Mouse (Mus musculus) mouse embryonic stem cell (cell line): ENCODE results near the gene Ptma.

Source experiments
- in situ Hi-C, 2 experiments: fragments of 300-500 bp; cut with MboI; formaldehyde crosslinking; loops; 1 replicate in 1 of 2; 3 replicates in 1 of 2; pipeline ENCODE4 v1.14.3; 2019 to 2020; ENCODE audit warnings: low sequenced_read_pairs in 2 of 2, low pct_unique_long_range_greater_than_20kb in 1 of 2, mixed read lengths in 1 of 2; ENCODE audit not compliant: unreplicated experiment in 1 of 2

Ptma gene

GRCm38 (mm10) chr1:86529590-86529989 lies 3.1 kb downstream of the Ptma start:
- in situ Hi-C loops = no loop called here

- in situ Hi-C loops = no loop called here
Measured at GRCm38 (mm10) chr1:86530871-86531546, 4.5 kb downstream of the Ptma start.

- in situ Hi-C loops = no loop called here
Measured at GRCm38 (mm10) chr1:86531547-86532321, 5.2 kb downstream of the Ptma start.

- in situ Hi-C loops = no loop called here
Measured at GRCm38 (mm10) chr1:86532362-86533051, 6.0 kb downstream of the Ptma start.

GRCm38 (mm10) chr1:86533411-86534130 lies 7.0 kb downstream of the Ptma start:
- in situ Hi-C loops = no loop called here

- in situ Hi-C loops = loop anchor here in 1 of 2 experiments (5.0 kb wide), 1 partner anchor 36 kb away; no protein-coding TSS in a partner anchor
Measured at GRCm38 (mm10) chr1:86538383-86538782, 11.9 kb downstream of the Ptma start.

DNA sequence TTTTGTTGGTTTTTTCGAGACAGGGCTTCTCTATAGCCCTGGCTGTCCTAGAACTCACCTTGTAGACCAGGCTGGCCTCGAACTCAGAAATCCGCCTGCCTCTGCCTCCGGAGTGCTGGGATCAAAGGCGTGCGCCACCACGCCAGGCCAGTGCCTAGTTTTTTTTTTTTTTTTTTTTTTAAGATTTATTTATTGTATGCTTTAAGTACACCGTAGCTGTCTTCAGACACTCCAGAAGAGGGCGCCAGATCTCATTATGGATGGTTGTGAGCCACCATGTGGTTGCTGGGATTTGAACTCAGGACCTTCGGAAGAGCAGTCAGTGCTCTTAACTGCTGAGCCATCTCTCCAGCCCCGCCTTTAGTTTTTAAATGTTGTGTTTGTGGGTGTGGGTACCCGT lies 13.1 kb downstream of the Ptma start:
- in situ Hi-C loops = loop anchor here in 1 of 2 experiments (5.0 kb wide), 1 partner anchor 37 kb away; no protein-coding TSS in a partner anchor

GRCm38 (mm10) chr1:86542584-86542983 lies 16.1 kb downstream of the Ptma start:
- in situ Hi-C loops = no loop called here

GRCm38 (mm10) chr1:86546797-86547196 lies 20.3 kb downstream of the Ptma start:
- in situ Hi-C loops = no loop called here

DNA sequence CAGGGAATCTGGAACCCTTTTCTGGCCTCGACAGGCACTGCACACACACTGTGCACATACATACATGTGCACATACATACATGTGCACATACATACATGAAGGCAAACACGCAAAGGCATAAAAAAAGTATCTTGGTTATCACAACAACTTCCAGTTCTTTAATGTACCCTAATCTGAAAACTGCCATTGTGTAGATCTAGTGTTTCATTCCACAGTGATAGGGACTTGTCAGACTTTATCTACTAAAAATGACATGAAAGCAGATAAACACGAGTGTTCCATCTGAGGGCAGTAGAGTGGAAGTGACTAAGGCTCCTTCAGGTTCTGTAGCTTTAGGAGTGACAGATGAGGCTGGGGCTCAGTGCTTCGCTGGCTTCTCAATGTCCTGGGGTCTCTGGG lies 24.8 kb downstream of the Ptma start:
- in situ Hi-C loops = no loop called here

DNA sequence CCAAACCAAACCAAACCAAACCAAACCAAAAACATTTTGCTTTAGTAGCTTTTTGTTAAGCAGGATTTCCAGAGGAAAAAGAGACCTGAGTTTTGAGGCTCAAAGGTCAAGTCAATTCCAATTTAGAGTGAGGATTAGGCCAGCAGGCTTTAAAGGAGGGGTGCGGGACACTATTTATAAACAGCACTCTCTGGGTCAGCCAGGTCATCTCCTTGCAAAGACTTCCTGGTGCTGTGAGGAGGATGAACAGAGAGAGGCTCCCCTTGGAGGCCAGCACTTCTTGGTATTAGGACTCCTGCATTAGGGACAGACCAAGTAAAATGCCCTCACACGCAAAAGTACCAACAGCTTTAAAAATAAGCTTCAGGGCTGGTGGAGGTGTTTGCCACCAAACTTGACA lies 25.4 kb downstream of the Ptma start:
- in situ Hi-C loops = no loop called here

DNA sequence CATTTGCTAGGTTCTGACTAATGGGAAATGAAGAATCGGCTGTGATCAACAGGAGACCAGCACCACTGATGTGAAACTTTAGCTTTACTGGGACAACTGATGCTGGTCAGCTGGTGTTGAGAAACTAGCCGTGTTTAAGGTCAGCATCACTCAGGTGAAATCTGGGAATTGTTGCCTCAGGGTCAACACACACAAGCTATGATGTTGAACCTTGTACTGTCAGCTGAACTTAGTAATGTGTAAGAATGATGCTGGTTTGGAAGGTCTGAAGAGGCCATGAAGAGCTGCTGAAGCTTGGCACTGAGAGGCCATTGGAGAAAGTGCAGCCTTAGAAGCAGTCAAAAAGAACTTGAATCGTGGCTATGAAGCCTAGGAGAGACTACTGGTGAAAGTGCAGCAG lies 29.1 kb downstream of the Ptma start:
- in situ Hi-C loops = no loop called here

DNA sequence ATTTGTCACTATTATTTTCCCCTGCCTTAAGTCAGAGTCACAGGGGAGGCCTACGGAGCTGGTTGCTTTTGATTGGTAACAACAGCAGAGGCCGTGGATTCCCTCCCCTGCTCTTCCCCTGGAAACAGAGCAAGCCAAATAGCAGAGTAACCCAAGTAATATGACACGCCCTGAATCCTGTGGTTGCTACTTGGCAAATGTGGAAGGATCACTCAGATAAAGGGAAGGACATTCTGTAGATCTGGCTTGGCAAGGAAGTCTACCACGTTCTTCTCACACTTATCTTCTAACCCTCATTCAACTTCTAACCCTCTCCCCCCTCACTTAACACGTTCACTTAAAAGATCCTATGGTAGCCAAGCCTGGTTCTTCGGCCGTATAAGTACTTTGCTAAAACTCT lies 31.3 kb downstream of the Ptma start:
- in situ Hi-C loops = no loop called here

DNA sequence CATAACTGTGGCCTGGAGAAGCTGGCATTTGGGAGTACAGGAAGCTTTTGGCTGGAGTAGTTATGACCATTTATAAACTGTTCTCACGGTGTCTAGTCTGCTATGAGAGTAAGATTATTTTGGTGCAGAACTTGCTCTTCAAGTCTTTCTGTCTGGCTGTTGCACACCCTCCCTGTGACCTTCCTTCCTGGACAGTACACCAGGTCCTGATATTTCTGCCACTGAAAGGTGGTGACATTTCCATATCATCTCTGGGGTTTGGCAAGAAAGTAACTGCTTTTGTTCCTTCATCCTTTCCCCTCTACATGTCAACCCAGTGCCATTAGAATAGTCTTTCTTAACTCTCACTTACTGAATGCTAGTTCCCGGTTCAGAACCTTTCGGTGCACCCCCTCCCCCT lies 32.7 kb downstream of the Ptma start:
- in situ Hi-C loops = no loop called here

- in situ Hi-C loops = no loop called here
Measured at GRCm38 (mm10) chr1:86562663-86563062, 36.1 kb downstream of the Ptma start.

DNA sequence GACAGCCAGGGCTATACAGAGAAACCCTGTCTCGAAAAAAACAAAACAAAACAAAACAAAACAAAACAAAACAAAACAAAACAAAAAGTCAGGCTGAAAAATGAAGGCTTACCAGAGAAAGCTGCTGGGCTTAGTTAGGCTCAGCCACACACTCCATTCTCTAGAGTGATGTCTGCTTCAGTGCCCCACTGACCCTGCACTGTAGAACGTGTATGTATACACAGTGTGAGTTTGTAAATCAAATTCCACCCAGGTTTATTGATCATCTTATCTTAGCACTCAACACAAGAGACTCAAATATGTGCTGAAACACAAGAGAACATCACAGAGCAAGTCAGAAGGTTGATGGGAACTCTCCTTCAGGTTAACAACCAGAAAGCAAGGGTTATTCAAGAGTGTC lies 41.9 kb downstream of the Ptma start:
- in situ Hi-C loops = no loop called here

GRCm38 (mm10) chr1:86569292-86569860 lies 42.9 kb downstream of the Ptma start:
- in situ Hi-C loops = no loop called here

- in situ Hi-C loops = no loop called here
Measured at GRCm38 (mm10) chr1:86571381-86571780, 44.9 kb downstream of the Ptma start.
